Mouse (Mus musculus): ENCODE measurements at regions not wholly inside any gene's neighbourhood (a gene's known extent, or its start where the extent isn't known, plus 50 kb on each side); places are given as distances from the start of the nearest gene placed in this dataset.

DNA sequence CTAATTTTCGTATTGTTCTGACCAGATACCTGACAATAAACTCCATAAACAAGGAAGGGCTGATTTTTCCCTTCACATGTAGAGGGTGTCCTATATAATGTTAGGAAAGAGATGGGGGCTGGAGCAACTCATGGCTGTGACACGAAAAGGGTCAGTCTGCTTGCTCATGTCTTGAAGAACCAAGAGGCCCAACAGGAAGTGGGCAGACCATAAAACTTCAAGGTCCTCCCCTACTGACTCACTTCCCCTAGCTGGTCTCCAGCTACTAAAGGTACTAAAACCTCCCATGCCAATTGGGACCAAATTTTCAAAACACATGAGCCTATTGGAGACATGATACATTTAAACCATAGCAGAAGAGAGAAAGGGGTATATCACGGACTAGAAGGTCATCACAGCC is 302.1 kb upstream of the Tgfbr2 start:
- no peaks in the 10 kb centered on the region for H3K36me3 ChIP-seq (ENCODE audit: control insufficient read depth, insufficient read depth, low read length)
- no peaks in the 10 kb centered on the region; the same call in 1 of the 2 replicates for H3K4me1 ChIP-seq (ENCODE audit: control insufficient read depth, insufficient read depth, insufficient read length)
- no peak overlapping the region for H3K27ac ChIP-seq (ENCODE audit: insufficient read depth, low read length)
- WGBS, result 44% methylated on average over 3 of the region's 3 CpGs
- no peak for DNase-seq (ENCODE audit: low read depth in 1 of 2, low spot score in 2 of 2)
- TF ChIP-seq POLR2A (IDR thresholded peaks at IDR 0.05; ENCODE audit: low read depth, low read length), result no peak
- no peak for TF ChIP-seq CTCF (IDR thresholded peaks at IDR 0.05; ENCODE audit: extremely low read depth, insufficient read depth, insufficient read length, insufficient replicate concordance)
- H3K4me3 ChIP-seq (ENCODE audit: extremely low read depth, insufficient read depth, insufficient read length), result no peak overlapping the region
- no peaks in the 10 kb centered on the region for H3K27me3 ChIP-seq (ENCODE audit: control insufficient read depth, insufficient read depth, low read length)

DNA sequence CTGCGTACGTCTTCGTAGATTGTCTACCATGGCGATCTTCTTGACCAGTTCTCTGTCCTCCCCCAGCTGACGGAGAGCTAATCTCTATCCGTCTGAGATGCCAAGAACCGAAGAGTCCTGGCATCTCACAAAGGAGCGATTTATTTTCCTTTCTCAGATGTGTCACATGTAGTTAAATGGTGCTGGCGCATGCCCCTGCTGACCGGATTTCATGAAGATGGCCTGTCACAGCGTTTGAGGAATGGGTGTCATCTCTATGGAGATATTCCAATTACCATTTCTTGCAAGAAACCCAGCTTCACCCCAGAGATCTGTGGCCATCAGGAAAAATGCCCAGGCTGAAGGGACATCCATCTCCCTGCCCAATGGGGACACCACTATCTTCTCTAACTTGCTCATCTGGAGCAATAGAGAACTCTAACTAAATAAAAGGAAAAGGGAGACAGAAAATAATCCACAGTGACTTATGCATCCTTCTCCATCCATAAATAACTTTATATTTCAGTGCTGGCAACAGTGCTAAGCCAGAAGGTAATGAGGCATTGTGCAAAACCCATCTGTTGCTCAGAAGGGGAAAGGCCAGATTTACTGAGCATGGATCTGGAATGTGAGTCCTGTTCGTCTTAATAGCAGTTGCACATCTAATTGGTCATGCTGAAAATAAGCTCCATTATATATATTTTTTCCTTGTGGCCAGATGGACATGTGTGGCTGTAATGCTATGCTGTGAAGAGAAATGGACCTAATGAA is 300.2 kb upstream of the Tgfbr2 start:
- no peaks in the 10 kb centered on the region for H3K36me3 ChIP-seq (ENCODE audit: control insufficient read depth, insufficient read depth, low read length)
- no peaks in the 10 kb centered on the region for H3K27me3 ChIP-seq (ENCODE audit: control insufficient read depth, insufficient read depth, low read length)
- H3K4me3 ChIP-seq (ENCODE audit: extremely low read depth, insufficient read depth, insufficient read length), result no peak overlapping the region
- 78% methylated on average over 12 of the region's 12 CpGs for WGBS
- H3K4me1 ChIP-seq (ENCODE audit: control insufficient read depth, insufficient read depth, insufficient read length), result no peaks in the 10 kb centered on the region; the same call in 1 of the 2 replicates
- TF ChIP-seq CTCF (IDR thresholded peaks at IDR 0.05; ENCODE audit: extremely low read depth, insufficient read depth, insufficient read length, insufficient replicate concordance) (no peak), POLR2A (IDR thresholded peaks at IDR 0.05; ENCODE audit: low read depth, low read length) (no peak)
- H3K27ac ChIP-seq (ENCODE audit: insufficient read depth, low read length), result no peak overlapping the region
- DNase-seq (ENCODE audit: low read depth in 1 of 2, low spot score in 2 of 2), result no peak

DNA sequence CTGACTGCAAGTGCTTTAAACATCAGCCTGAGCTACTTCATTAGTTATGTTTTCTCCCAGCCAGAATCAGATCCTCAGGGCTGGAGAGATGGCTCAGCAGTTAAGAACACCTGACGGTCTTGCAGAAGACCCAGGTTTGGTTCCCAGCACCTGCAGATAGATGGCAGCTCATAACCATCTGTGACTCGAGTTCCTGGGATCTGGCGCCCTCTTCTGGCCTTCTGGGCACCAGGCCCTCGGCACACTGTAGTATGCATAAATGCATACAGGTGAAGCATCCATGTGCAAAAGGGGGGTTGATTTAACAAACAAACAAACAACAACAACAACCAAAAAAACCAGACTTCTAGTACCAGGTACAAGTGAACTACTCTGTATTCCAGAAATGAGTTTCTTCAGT is 297.7 kb upstream of the Tgfbr2 start:
- Histone ChIP-seq H3K4me1 (ENCODE audit: control insufficient read depth, insufficient read depth, insufficient read length) (no peaks in the 10 kb centered on the region; the same call in 1 of the 2 replicates), H3K36me3 (ENCODE audit: control insufficient read depth, insufficient read depth, low read length) (no peaks in the 10 kb centered on the region), H3K4me3 (ENCODE audit: extremely low read depth, insufficient read depth, insufficient read length) (no peak overlapping the region), H3K27ac (ENCODE audit: insufficient read depth, low read length) (no peak overlapping the region), H3K27me3 (ENCODE audit: control insufficient read depth, insufficient read depth, low read length) (no peaks in the 10 kb centered on the region)
- 80% methylated on average over 4 of the region's 4 CpGs for WGBS
- no peak for DNase-seq (ENCODE audit: low read depth in 1 of 2, low spot score in 2 of 2)
- TF ChIP-seq POLR2A (IDR thresholded peaks at IDR 0.05; ENCODE audit: low read depth, low read length) (no peak), CTCF (IDR thresholded peaks at IDR 0.05; ENCODE audit: extremely low read depth, insufficient read depth, insufficient read length, insufficient replicate concordance) (no peak)

DNA sequence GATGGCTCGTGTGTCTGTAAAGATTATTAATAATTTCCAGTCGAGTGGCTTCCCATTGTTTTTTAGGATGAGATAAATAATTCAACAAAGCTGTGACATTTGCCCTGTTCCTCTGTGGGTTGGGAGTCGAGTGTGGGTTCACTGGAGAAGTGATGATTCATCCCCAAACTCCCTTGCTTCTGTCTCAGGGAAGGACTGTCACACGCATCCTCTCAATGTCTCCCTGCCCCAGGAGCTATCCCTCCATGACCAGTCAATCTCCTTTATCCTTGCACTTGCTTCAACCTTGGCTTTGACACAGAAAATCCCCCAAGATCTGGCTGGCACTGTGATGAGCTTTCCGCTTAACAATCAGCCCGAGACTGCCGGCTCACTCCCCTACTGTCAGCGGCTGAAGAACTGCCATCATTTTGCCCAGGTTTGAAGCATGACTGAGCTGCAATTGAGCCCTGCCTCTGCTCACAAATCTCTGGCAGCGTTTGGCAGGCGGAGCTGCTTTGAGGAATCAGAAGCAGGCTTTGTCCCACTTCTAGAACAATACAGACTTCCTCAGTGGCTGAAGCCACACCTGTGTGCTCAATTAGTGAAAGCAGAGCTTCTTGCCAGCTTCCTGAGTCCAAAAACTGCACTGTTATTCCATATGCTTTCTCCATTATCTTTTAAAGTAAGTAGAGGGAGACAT is 293.6 kb upstream of the Tgfbr2 start:
- Histone ChIP-seq H3K4me1 (ENCODE audit: control insufficient read depth, insufficient read depth, insufficient read length) (no peaks in the 10 kb centered on the region), H3K27ac (ENCODE audit: insufficient read depth, low read length) (no peak overlapping the region), H3K4me3 (ENCODE audit: extremely low read depth, insufficient read depth, insufficient read length) (no peak overlapping the region), H3K36me3 (ENCODE audit: control insufficient read depth, insufficient read depth, low read length) (no peaks in the 10 kb centered on the region), H3K27me3 (ENCODE audit: control insufficient read depth, insufficient read depth, low read length) (no peaks in the 10 kb centered on the region)
- DNase-seq (ENCODE audit: low read depth in 1 of 2, low spot score in 2 of 2), result no peak
- WGBS, result 71% methylated on average over 10 of the region's 10 CpGs
- no peak for TF ChIP-seq POLR2A (IDR thresholded peaks at IDR 0.05; ENCODE audit: low read depth, low read length)
- no peak for TF ChIP-seq CTCF (IDR thresholded peaks at IDR 0.05; ENCODE audit: extremely low read depth, insufficient read depth, insufficient read length, insufficient replicate concordance)

DNA sequence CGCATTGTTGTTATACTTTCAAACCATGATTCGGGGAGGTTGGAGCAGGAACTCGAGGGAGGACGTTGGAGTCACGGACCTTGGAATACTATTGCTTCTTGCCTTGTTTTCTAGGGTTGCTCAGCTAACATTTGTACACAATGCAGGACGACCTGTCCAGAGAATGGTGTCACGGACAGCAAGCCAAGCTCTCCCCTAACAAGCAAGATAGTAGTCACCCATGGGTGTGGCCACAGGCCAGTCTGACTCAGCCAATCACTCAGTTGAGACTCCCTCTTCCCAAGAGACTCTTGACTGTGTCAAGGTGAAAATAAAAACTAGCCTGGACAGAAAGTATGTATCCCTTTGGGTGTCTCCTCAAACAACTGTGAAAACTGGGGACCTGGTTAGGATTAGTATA is 291.2 kb upstream of the Tgfbr2 start:
- Histone ChIP-seq H3K4me1 (ENCODE audit: control insufficient read depth, insufficient read depth, insufficient read length) (no peaks in the 10 kb centered on the region), H3K27me3 (ENCODE audit: control insufficient read depth, insufficient read depth, low read length) (no peaks in the 10 kb centered on the region), H3K27ac (ENCODE audit: insufficient read depth, low read length) (no peak overlapping the region), H3K36me3 (ENCODE audit: control insufficient read depth, insufficient read depth, low read length) (no peaks in the 10 kb centered on the region), H3K4me3 (ENCODE audit: extremely low read depth, insufficient read depth, insufficient read length) (no peak overlapping the region)
- no peak for DNase-seq (ENCODE audit: low read depth in 1 of 2, low spot score in 2 of 2)
- WGBS, result 87% methylated on average over 7 of the region's 7 CpGs
- TF ChIP-seq CTCF (IDR thresholded peaks at IDR 0.05; ENCODE audit: extremely low read depth, insufficient read depth, insufficient read length, insufficient replicate concordance) (no peak), POLR2A (IDR thresholded peaks at IDR 0.05; ENCODE audit: low read depth, low read length) (no peak)

DNA sequence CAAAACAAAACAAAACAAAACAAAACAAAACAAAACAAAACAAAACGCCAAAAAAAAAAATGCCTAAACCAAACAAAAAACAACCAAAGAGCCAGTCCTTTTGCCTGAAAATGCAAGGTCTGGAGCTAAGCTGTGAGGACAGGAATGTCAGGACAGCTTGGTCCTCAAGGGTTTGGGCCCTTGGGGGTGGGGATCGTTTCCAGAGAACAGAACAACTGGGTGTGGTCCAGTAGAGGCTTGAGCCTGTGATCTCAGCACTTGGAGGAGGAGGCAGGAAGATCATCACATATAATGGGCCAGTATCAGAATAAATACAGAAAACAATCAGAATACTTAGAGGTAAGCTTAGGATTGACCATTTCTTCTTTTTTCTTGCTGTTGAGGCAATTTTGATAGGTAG is 289.5 kb upstream of the Tgfbr2 start:
- Histone ChIP-seq H3K27ac (ENCODE audit: insufficient read depth, low read length) (no peak overlapping the region), H3K27me3 (ENCODE audit: control insufficient read depth, insufficient read depth, low read length) (no peaks in the 10 kb centered on the region), H3K4me3 (ENCODE audit: extremely low read depth, insufficient read depth, insufficient read length) (no peak overlapping the region), H3K36me3 (ENCODE audit: control insufficient read depth, insufficient read depth, low read length) (no peaks in the 10 kb centered on the region), H3K4me1 (ENCODE audit: control insufficient read depth, insufficient read depth, insufficient read length) (no peaks in the 10 kb centered on the region)
- no peak for TF ChIP-seq CTCF (IDR thresholded peaks at IDR 0.05; ENCODE audit: extremely low read depth, insufficient read depth, insufficient read length, insufficient replicate concordance)
- no peak for TF ChIP-seq POLR2A (IDR thresholded peaks at IDR 0.05; ENCODE audit: low read depth, low read length)
- WGBS, result 69% methylated on average over 2 of the region's 2 CpGs
- DNase-seq (ENCODE audit: low read depth in 1 of 2, low spot score in 2 of 2), result no peak

DNA sequence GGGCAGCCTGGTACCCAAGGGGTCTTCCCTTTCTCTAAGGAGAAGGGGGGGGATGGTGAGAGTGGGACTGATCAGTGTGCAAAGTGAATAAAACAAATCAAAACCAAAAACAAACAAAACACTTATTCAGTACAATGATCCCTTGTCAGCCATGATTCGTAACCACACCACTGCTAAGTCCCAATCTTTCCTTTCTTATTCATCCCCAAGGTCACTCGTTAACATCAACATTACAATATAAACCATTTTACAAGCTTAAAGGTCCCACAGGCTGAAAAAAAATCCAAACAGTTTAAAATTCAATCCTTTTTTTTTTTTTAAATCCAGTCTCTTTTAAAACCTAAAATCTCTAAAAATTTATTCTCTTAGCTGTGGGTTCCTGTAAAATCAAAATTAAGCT is 287.1 kb upstream of the Tgfbr2 start:
- no peak for DNase-seq (ENCODE audit: low read depth in 1 of 2, low spot score in 2 of 2)
- H3K36me3 ChIP-seq (ENCODE audit: control insufficient read depth, insufficient read depth, low read length), result no peaks in the 10 kb centered on the region
- H3K4me3 ChIP-seq (ENCODE audit: extremely low read depth, insufficient read depth, insufficient read length), result no peak overlapping the region
- H3K27ac ChIP-seq (ENCODE audit: insufficient read depth, low read length), result no peak overlapping the region
- no peaks in the 10 kb centered on the region for H3K4me1 ChIP-seq (ENCODE audit: control insufficient read depth, insufficient read depth, insufficient read length)
- 83% methylated on average over 2 of the region's 2 CpGs for WGBS
- no peaks in the 10 kb centered on the region for H3K27me3 ChIP-seq (ENCODE audit: control insufficient read depth, insufficient read depth, low read length)
- no peak for TF ChIP-seq POLR2A (IDR thresholded peaks at IDR 0.05; ENCODE audit: low read depth, low read length)
- TF ChIP-seq CTCF (IDR thresholded peaks at IDR 0.05; ENCODE audit: extremely low read depth, insufficient read depth, insufficient read length, insufficient replicate concordance), result no peak

Measured in spleen, adult 2 months (tissue).